Mouse (Mus musculus): Measurements from ENCODE around the gene Slc9a9.

Gene Slc9a9

DNA sequence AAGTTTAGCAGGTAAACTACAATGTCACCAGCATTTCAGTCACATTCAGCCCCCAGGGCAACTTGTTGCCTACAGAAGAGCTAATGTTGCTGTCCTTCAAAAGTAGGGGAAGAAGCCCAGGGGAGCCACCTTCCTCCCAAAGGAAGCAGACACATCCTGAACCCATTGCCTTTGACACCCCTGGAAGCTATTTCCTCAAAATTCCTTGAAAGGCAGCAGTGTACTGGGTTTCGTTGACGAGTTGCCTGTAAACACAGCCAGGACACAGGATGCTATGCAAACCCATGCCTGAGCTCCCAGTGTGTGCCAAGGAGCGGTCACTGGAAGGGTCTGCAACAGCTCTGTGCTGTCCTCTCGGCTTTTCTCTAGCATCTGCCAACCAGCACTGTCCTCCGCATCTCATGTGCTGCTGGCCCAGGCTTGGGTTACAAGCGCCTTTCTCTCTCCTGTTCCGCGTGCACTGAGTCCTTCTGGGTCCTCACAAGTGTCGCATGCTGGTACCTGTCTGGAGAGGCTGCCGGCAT, 479.6 kb downstream of the Slc9a9 start:
- intact Hi-C loops (cut with DNase I): no loop called here

DNA sequence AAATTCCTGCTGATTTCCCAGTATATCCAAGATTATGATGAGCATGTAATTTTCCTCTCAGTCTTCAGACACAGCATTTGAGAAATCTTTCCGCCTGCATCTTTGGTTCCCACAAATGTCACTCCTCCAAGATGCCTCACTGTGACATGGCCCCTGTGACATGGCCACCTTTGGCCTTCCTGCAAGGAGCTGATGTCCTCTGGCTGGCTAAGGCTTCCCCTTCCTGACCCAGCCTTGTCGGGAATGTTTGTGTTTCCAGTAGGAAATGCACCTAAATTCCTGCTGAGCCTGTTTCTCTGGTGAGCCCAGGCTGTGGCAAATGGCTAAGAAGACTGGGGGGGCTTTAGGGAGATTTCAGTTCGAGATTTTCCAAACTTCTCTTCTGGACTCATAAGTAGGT, 480.4 kb downstream of the Slc9a9 start:
- intact Hi-C loops (cut with DNase I): loop anchor here (10.0 kb wide), 1 partner anchor 415 kb away; no protein-coding TSS in a partner anchor

DNA sequence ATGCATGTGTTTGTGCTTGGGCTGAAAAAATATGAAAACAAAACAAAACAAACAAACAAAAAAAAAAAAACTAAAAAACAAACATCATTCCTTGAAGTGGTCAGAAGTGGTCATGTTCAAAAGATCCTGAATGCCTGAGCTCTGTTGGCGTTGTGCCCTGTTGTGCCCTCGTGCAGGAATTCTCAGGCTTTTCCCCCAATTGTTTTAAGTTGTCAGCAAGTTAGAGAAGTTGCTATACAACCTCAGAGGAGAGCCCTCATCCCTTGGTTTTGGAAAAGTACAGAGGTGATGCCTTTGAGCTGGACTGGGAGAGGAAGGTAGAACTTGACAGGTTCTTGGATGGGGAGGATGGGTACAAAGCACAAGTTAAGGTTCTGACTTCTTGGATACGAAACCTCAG, 480.9 kb downstream of the Slc9a9 start:
- intact Hi-C loops (cut with DNase I): loop anchor here (10.0 kb wide), 1 partner anchor 416 kb away; no protein-coding TSS in a partner anchor

DNA sequence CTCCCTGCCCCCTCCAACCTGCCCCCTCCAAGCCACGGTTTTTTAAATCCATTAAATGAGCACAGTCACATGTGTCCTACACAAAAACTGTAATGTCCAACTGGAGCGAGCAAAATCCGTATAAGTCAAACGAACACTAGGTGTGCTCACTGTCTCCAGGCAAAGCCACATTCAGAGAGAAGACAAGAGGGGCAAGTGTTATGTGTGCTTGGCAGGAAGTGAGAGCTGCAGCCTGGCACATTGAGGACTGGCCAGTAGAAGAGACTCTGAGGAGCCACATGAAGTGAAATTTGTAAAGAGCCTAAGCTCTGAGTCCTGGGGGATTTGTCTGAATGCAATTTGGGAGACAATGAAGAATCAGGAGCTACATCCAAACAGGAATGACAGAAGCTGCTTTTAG, 481.3 kb downstream of the Slc9a9 start:
- intact Hi-C loops (cut with DNase I): loop anchor here (10.0 kb wide), 1 partner anchor 416 kb away; no protein-coding TSS in a partner anchor

DNA sequence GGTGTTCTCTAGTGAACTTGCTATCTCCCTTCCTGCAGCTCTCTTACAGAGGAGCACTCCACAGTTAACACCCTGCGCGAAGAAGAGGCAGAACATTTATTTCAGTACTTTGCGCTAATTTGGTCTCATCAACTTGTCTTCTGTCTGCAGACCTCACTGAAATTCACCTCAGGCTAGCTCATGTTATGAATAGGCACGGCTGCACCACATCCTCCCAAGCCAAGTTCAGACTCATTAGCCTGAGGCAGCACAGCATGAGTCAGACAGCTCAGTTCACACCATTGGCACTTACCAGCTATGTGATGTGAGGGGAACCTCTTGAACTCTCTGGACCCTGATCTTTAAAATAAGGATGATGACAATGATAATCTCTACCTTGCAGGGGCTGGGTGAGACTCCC, 482.0 kb downstream of the Slc9a9 start:
- intact Hi-C loops (cut with DNase I): loop anchor here (10.0 kb wide), 1 partner anchor 417 kb away; no protein-coding TSS in a partner anchor

DNA sequence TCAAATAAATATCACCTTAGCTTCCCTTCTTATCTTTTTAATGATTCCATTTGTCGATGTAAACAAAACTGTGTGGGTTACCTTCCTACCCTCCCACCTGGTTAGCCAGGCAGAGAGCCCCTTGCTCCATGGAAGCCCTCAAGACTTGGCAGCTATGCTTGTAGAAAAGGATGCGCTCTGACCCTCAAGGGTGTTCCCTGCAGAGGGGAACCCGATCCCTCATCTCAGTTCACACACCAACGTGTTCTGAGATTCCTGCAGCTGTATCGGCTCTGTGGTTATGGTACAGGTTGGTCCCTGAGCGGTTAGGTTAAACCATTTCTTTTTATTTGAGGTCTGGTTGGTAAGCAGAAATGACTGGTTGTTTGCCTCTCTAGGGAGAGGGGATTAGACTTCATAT, 484.3 kb downstream of the Slc9a9 start:
- intact Hi-C loops (cut with DNase I): loop anchor here (10.0 kb wide), 1 partner anchor 419 kb away; no protein-coding TSS in a partner anchor

DNA sequence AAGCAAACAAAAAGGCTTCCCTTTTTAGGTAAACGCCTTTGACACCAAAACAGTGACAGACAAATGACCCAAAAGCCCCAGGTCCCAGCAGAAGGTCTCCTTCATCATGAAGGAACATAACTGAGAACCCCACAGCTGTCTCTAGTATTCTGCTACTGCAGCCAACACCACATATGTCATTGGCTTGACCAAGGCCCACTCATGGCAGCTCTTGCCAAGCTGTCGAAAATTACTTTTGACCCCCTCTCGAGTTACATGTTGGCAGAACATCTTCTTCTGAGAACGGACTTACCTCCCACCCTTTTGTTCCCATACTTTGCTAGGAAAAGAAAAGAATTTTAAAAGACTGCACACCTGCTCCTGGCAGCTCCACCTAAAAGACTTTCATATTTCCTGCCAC, 488.2 kb downstream of the Slc9a9 start:
- intact Hi-C loops (cut with DNase I): loop anchor here (10.0 kb wide), 1 partner anchor 423 kb away; no protein-coding TSS in a partner anchor

DNA sequence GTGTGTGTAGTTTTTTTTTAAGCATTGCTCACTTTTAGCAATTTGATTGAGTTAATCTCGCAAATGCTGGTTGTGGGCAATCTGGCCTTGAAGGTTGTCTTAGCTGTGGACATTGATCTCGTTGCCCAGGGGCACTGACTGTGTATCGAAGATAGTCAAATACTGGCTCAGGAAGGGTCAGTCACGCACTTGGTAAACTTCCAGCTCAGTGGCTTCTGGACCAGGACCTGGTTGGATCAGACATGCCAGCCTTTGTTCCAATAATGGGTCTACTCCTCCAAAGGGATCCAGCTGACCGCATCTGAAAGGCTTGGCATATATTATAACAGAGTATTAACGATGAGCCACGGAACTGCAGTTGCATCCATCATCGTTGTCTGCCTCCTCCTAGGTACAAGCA, 489.2 kb downstream of the Slc9a9 start:
- intact Hi-C loops (cut with DNase I): loop anchor here (10.0 kb wide), 1 partner anchor 424 kb away; no protein-coding TSS in a partner anchor

DNA sequence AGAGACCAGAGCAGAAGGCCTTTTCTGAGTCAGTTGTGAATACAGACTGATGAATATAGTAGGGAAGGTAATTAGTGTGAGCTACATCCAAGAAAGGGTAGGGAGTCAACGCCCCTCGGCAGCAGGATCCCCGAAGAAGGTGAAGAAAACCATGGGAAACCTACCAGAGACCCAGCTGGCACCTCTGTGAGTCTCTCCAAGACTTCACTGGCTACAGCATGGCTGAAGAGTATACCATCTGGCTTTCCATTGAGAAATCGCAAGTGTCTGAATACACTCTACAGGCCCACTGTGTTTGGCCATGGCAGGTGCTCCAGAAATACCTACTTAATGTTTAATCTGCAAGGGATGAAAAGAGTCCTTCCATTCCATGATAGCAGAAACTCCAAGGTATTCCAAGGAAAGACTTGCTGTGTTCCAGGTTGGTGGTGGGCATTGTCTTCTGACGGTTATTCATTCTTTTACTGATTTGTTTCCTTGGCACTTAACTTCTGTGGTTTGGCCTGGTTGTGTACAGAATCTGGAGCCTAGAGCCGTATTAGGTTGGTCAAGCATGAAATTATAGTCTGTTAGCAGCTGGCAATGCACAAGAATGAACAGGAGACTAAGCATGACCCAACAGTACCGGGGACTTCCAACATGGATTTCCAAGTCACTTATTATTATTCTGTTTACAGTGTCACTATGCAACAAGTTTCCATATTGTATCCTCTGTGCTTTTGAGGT, 491.0 kb downstream of the Slc9a9 start:
- intact Hi-C loops (cut with DNase I): no loop called here

DNA sequence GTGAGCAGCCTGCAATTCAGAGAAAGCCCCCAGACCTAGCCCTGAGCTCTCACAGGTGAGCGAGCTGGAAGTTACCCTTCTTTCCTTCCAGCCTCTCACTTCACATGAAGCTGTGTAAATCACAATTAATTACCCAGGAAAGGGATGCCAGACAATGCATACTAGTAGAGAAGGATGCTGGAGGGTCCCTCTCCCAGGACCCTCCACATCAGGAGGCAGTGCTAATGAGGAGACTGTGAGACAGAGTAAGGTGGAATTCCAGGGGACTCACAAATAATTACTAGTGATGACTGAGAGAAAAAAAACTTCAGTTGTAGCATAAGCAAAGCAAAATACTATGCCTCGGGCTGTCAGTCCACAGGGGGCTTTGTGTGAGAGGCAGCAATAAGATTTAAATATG, 492.0 kb downstream of the Slc9a9 start:
- intact Hi-C loops (cut with DNase I): no loop called here

DNA sequence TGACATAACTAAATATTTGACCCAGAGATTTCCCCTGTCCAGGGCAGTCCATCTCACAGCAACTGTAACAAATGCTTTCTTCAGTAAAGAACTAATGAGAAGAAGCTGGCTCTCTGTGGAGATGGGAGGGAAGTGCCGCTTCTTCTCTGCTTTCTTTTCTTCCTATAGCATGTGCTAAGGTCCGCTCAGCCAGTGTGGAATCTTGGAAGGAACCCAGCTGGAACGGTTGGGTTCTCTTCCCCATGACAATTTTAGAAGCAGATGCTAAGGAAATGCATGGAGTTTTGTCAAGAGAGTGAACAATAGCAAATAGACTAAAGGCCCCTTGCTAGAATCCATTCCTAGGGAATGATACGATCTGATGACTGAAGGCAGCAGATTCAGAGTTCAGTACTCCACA, 496.5 kb downstream of the Slc9a9 start:
- intact Hi-C loops (cut with DNase I): no loop called here

DNA sequence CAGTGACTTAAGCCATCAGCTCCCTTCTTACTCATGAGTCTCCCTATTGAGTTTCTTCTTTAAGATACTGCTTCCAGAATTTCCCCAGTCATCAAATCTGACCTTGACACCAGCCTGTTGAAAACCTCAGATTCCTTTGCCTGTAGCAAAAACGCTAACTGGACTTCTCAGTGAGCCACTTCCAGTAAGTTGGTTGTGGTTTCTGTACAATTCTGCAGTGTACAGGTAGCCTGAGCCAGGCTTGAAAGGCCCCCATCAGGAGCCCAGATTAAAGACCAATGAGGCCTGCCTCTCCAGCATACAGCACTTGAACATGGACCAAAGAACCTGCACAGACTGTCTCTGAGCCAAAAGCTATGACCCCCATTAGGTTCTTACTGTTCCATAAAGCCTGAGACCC, 498.1 kb downstream of the Slc9a9 start:
- intact Hi-C loops (cut with DNase I): no loop called here

DNA sequence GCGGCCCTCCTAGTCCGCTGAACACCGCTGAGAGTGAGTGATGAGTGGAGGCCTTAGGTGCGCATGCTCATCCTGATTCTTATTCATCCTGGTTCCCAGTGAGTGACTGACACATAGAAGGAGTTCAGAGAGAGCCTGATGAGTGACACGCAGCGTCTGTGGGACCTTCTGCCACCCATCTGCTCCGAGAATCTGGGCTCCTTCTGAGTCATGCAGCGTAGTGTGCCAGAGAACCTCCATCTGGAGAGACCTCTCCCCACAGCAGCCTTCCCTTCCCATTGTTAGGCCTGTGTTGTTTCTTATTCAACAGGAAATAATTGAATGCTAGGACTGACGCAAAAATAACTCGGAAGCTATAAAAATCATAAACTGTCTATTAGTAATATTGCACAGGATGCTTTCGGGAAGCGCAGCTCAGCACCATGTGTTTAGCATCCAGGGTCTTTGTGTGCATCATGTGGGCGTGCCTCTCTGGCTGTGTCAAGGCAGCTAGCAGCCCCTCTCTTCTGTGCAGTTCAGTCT, 498.8 kb downstream of the Slc9a9 start:
- intact Hi-C loops (cut with DNase I): no loop called here

DNA sequence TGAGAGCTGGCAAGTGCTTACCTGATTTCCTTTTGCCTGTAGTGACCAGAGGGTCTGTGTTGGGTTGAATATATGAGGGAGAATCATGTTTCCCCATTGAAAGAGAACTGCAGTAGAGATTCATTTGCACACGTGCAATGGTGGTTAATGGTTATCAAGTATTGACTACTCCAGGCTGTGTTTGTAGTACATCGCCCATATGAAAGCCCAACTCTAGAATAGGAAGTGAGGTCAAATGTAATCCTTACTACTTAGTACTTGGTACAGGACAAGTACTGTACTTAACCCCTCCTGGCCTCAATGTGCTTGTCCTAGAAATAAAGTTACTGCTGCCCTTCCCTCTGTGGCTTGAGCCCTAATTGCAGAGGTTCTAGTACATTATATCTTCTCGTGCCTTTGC, 508.5 kb downstream of the Slc9a9 start:
- intact Hi-C loops (cut with DNase I): no loop called here

DNA sequence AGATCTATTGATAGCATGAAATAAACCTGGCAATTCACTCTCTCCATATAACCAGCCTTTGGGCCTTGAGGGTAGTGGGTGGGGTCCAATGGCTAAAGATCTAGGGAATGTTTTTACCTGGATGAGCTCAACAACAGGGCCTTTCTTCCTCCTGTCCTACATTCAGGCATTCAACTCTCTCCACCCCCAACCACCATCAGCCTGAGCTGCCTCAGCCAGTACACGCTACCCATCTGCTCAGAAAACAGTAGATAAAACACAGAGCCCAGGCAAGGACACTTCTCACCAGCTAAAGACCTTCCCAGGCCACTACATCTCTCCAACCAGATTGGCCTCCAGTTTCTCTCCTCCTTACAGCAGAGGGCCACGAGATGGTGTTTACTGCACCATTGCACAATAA, 510.3 kb downstream of the Slc9a9 start:
- intact Hi-C loops (cut with DNase I): no loop called here

DNA sequence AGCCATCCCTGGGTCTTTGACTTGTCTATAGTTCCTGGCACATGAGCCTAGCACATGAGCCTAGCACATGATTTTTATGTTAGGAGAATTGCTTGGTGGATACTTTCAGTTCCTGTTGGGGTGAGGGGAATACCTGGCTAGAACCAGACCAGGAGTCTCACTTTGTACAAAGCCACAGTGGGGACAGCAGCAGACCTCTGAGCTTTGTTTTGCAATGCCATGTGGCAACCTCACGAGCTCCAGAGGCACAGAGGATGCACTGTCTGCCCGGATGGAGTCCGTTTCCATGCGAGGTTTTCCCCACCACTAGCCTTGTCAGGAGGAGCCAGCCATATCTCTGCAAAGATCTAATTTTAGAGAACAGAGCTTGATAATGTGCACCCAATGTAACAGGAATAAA, 510.9 kb downstream of the Slc9a9 start:
- intact Hi-C loops (cut with DNase I): no loop called here

DNA sequence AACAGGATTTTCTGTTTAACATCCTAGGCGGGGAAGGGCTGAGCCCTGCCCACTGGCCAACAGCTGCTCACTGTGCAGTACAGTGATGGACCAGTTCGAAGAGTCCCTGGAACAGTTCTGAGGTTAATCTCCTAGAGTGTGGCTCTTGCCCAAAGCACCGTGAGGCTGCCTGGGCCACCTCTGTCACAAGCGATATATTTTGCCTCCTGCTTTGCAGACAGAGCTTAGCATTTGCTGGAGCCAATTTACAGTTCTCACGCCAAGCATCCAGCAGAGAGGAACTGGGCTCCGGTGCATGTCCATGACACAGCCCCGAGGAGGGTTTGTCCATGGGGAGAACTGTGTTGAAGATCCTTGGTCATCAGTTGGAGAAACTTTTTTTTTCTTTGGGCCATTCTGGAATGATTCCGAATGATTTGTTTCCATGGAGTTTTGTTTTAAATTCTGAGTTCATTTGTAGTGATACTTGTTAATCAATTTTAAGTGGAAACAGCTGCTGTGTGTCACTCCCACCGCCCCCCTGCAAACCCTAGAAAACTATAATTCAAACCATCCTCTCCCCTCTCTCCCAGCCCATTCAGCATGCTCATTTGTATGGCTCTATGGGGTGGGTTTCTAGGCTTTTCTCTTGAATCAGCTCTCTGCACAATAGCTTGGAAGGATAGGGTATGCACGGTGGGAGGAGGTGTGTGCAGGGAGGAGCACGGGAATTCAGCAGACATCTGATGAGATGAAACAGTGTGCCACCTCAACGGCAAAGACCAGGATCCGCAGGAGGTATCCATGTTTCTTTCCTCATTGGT, 511.7 kb downstream of the Slc9a9 start:
- intact Hi-C loops (cut with DNase I): no loop called here

DNA sequence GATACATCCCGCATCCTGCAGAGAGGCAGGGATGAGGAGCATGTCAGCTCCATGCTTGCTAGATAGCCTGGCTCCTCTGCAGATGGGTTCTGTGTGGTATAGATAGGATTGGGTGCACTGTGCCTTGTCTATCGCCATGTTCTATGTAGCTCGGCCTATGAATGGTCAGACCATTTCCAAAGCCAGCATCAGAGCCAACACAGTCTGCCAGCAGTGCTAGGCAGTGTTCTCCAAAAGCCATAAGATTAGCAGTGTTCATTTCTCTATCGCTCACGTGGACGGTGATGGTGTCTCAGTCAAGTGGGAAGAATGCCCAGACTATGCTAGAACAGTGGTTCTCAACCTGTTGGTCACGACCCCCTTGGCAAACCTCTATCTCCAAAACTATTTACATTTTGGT, 512.6 kb downstream of the Slc9a9 start:
- intact Hi-C loops (cut with DNase I): no loop called here

DNA sequence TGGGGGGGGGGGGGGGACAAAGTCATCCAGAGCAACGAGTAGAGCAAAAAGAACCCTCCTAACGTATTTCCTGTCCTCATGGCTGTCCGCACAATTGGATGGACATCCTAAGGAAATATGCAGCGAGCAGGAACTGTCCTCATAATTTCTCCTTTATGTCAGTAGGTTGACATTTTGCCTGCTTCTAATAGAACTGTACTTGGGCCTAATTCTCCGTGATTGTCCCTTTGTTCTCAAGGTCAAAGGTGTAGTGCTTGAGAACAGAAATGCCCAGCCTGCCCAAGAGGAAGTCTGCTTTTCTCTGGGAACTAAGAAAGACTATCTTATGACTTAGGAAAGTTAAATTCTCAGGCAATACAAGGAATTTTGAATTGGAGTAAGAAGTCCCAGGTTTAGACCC, 514.7 kb downstream of the Slc9a9 start:
- intact Hi-C loops (cut with DNase I): no loop called here

DNA sequence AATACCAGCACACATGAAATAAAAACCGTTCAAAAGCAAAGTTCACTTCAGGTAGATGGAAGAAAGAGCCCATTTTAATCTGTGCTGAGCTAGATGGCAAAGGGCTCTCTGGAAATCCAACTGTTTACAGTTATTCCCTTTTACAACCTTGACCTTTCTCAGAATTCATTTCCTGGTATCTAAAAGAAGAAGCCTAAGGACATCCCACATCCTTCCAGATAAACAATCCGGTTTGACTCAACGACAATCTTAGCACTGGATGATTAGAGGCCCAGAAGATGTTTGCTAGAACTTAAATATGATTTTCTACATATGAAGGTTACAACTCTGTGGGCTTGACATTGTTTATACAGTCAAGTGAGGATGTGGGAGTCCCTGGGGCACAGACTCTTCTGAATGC, 516.1 kb downstream of the Slc9a9 start:
- intact Hi-C loops (cut with DNase I): no loop called here

DNA sequence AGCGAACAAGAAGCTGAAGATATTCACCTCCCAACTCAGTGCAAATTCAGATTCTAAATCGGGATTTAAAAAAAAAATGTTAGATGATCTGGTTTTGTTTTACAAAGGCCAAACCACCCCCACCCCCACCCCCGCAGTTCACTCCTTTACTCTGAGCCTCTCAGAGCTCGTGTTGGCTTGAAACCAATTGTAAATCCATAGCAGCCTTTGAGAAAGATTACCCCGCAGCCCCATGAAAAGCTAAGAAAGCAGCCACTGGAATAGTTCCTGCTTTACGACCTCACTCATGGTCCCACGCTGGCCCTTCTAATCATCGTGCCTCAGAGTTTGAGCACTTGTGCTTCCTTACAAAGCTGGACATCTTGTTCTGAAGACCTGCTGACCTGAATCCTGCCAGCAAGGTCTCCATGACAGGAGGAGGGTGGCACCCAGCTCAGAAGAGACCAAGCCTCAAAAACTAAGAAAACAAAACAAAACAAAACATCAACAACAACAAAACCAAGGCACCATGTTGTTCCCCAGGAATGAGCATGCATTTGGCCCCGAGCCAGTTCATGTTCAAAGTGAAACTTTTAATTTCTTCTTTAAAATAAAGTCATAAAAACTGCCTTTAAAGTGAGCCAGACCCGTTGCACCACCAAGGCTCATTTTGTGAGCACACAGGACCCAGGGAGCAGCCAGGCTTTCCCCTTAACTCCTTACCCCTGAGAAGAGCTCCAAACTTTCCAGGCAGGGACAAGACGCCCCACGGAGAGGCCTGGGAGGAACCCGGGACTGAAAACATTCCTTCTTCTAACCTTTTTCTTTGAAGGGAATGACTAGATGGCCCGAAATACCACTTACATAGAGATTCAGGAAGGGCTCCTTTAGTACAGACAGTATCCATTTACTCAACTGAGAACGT, 516.9 kb downstream of the Slc9a9 start:
- intact Hi-C loops (cut with DNase I): no loop called here

All from adrenal gland (tissue).